Mouse (Mus musculus) kidney, postnatal 0 days (tissue): Measurements from ENCODE around the gene Adam15. TPM values are rescaled to one million over a fixed set of nuclear protein-coding genes. Genes with fewer than 3 reads are reported as not detected.

ENCODE experiments used
- ATAC-seq: fragments of 200-750 bp; cut with Nextera tagmentation; replicated peaks from 2 replicates; pipeline ENCODE4 v1.8.0; 2017; ENCODE audit warnings: low read depth, moderate number of reproducible peaks, moderate TSS enrichment, moderate library complexity; ENCODE audit not compliant: low FRiP score
- DNase-seq: peaks from one replicate; pipeline ENCODE4 v3.0.0-alpha.2; 2016; ENCODE audit warnings: low spot score
- H3K27ac ChIP-seq: fragments of 300-500 bp; sonication (generic); 2 replicates; pipeline ENCODE4 v1.5.1; 2014; ENCODE audit warnings: mild to moderate bottlenecking
- H3K27me3 ChIP-seq: fragments of 300-500 bp; sonication (generic); 2 replicates; pipeline ENCODE4 v1.6.1; 2014; ENCODE audit warnings: low read length, mixed read lengths; ENCODE audit not compliant: insufficient read depth
- H3K36me3 ChIP-seq: fragments of 300-500 bp; sonication (generic); 2 replicates; pipeline ENCODE4 v1.6.1; 2014; ENCODE audit warnings: low read length, mixed read lengths; ENCODE audit not compliant: insufficient read depth
- H3K4me1 ChIP-seq: fragments of 300-500 bp; sonication (generic); replicated peaks from 2 replicates; pipeline ENCODE4 v1.6.1; 2014; ENCODE audit warnings: antibody characterized with exemption, low read length, mixed read lengths; ENCODE audit not compliant: insufficient read depth
- H3K4me2 ChIP-seq: fragments of 300-500 bp; sonication (generic); 2 replicates; pipeline ENCODE4 v1.6.1; 2014; ENCODE audit warnings: mild to moderate bottlenecking, low read length, moderate library complexity, mixed read lengths
- H3K4me3 ChIP-seq: fragments of 300-500 bp; sonication (generic); replicated peaks from 2 replicates; pipeline ENCODE4 v1.5.1; 2014; ENCODE audit warnings: low read depth, low read length
- H3K9ac ChIP-seq: fragments of 300-500 bp; sonication (generic); 2 replicates; pipeline ENCODE4 v1.6.1; 2014; ENCODE audit warnings: low read depth, low read length
- H3K9me3 ChIP-seq: fragments of 300-500 bp; sonication (generic); replicated peaks from 2 replicates; pipeline ENCODE4 v1.6.1; 2016; ENCODE audit warnings: low read length, inconsistent platforms, mixed read lengths
- CTCF ChIP-seq: IDR thresholded peaks from 2 replicates; pipeline ENCODE4 v1.5.1; 2016; ENCODE audit warnings: antibody characterized with exemption, low read depth, mild to moderate bottlenecking, moderate library complexity
- WGBS: fragments of 180-500 bp; shearing (Covaris S2); extraction: QIAGEN DNeasy Blood & Tissue Kit; methylation state at CpG from one replicate; pipeline ENCODE4 v1.1.7; 2014; 5-methylcytosine and 5-hydroxymethylcytosine counted together
- polyA plus RNA-seq: library from polyadenylated mRNA; unstranded; fragments of >200 nt; fragmentation: Nextera tagmentation; extraction: Ambion mirVana; gene quantifications from 2 replicates; pipeline ENCODE4 v1.2.1, GENCODE M21; 2015

Adam15 gene
- polyA plus RNA-seq, 1 experiment from 2014 or later, result 85.4 TPM

DNA sequence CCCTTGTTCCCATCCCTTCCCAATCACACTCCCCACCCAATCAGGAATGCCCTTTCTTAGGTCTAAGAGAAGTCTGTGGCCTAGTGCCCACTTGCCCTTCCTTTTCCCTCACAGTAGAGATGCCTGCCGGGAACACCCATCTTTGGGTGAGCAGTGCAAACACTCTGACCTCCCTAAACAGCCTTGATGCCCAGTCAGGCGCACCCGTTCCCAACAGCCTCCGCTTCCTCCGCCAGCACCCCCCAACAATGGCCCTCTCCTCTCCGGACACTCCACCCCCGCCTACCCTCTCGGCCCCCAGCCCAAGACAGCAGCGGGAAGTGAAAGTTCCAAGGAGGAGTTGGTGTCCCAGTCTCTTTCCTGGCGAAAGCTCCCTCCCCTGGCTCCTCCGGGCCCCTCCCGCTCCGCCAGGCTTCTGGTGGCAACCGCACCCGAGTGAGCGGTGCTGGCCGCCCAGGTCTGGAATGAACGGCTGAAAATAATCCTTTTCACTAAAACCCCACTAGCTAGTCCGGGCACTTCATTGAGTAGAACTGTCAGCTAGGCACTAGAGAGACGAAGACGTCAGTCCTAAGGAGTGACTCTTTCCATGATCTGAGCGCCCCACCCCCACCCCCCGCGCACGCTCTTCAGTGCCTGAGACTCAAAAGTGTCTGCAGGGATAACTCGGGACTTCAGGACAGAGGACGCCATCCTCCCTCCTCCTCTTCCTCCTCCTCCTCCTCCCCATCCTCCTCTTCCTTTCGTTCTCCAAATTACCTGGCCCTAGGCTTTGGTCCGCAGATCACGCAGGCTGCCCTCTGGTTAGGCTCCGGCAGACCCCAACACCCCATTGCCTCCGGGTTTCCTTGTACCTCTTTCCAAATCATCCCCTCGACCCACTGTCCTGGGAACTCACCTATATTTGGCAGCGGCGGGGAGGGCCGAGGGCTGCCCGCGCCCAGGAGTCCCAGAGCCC lies 606 bp downstream of the Adam15 start:
- H3K4me2 ChIP-seq, result peak overlapping the region; percentile 97
- no peaks in the 10 kb centered on the region for H3K9me3 ChIP-seq
- H3K36me3 ChIP-seq, result peaks cover 8% of the 10 kb centered on the region
- peak overlapping the region; percentile 75 for H3K27ac ChIP-seq
- peaks cover 6% of the 10 kb centered on the region; the same call in 1 of the 2 replicates for H3K4me1 ChIP-seq
- ATAC-seq (peak; percentile 47), DNase-seq (peak; percentile 50)
- WGBS, result 1% methylated on average over 38 of the region's 38 CpGs
- peak overlapping the region; percentile 61 for H3K9ac ChIP-seq
- peak overlapping the region; percentile 75 for H3K4me3 ChIP-seq
- no peaks in the 10 kb centered on the region for H3K27me3 ChIP-seq
- no peak for TF ChIP-seq CTCF

DNA sequence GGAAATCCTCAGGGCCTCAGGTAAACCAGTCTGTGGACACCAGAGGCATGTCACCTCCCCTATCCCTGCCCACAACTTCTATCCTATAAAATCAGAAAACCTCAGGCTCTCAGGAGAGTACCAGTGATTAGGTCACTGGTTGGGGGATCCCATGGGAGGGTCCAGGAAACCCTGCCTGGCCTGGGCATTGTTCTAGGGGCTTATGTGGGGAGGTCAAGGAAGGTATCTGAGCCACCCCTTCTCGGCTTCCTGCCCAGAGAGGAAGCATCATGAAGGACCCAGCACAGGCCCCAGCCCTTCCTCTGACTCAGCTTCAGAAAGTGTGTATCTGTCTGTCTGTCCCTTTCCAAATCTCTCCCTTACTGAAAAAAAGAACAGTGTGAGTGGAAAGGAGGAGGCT lies 1.9 kb downstream of the Adam15 start:
- peak overlapping the region; percentile 97; the same call in 1 of the 2 replicates for H3K4me2 ChIP-seq
- peaks cover 17% of the 10 kb centered on the region for H3K36me3 ChIP-seq
- TF ChIP-seq CTCF, result no peak
- H3K9ac ChIP-seq, result no peak overlapping the region
- peaks cover 6% of the 10 kb centered on the region; the same call in 1 of the 2 replicates for H3K4me1 ChIP-seq
- H3K27me3 ChIP-seq, result no peaks in the 10 kb centered on the region
- WGBS, result 74% methylated on average over 1 of the region's 1 CpGs
- DNase-seq (no peak), ATAC-seq (no peak)
- H3K27ac ChIP-seq, result no peak overlapping the region
- H3K9me3 ChIP-seq, result no peaks in the 10 kb centered on the region
- no peak overlapping the region for H3K4me3 ChIP-seq

DNA sequence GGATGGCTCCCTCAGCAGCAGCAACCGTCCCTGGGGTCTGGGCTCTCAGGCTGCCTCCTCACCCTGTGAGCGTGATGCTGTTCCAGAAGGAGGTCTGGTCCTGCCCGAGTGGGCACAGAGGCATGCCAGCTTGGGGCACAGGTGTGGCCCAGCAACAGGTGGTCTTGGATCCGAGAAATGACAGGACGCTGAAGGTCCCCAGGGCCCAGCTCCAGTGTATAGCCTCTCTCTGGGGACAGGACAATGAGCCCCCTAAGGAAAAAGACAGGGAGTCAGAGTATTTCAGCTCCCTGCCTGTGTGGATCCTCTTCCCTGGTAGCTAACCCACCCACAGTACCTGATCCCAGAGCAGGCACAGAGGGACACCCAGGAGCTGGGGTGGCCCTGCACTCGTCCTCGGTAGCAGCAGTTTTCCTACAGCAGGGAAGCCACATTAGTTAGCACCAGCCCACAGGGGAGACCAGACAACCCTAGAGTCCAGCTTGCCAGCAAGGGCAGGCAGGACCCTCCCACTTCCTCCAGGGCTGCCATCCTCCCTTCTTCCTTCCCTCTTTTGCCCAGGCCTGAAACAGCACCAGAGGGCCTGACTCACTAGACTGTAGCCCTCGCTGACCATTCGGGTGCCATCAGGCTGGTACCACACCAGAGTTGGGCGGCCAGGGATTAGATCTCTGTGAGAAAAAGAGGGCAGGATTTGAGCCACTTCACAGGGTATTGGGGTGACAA lies 2.8 kb downstream of the Adam15 start:
- Histone ChIP-seq H3K4me1 (peaks cover 6% of the 10 kb centered on the region; the same call in 1 of the 2 replicates), H3K9me3 (no peaks in the 10 kb centered on the region), H3K27me3 (no peaks in the 10 kb centered on the region), H3K27ac (no peak overlapping the region), H3K9ac (no peak overlapping the region), H3K4me2 (peak overlapping the region; percentile 10; the same call in 1 of the 2 replicates), H3K36me3 (peaks cover 17% of the 10 kb centered on the region), H3K4me3 (no peak overlapping the region)
- 81% methylated on average over 10 of the region's 10 CpGs for WGBS
- TF ChIP-seq CTCF, result no peak
- DNase-seq (no peak), ATAC-seq (no peak)

DNA sequence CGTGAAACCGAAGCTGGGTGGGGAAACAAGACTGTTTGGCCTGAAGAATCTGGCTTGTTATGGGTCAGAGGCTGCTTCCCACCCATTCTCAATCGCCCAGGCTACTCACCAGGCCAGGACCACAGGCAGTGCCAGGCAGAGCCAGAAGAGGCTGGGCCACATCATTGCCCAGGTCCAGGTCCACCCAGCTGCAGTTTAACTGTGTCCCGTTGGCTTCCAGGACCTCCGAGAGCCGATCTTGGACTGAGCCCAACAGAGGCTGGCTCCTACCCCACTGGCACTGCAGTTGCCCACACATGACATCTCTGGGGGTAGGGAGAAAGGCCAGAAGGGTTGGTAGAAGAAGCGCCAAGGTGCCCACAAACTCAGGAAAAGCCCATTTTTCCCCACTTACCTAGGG lies 6.5 kb downstream of the Adam15 start:
- no peak overlapping the region for H3K4me2 ChIP-seq
- H3K27ac ChIP-seq, result no peak overlapping the region
- TF ChIP-seq CTCF, result no peak
- DNase-seq, result no peak
- no peak for ATAC-seq
- H3K9ac ChIP-seq, result no peak overlapping the region
- H3K27me3 ChIP-seq, result no peaks in the 10 kb centered on the region
- peaks cover 17% of the 10 kb centered on the region for H3K36me3 ChIP-seq
- 82% methylated on average over 7 of the region's 7 CpGs for WGBS
- H3K4me1 ChIP-seq, result peaks cover 2% of the 10 kb centered on the region
- no peaks in the 10 kb centered on the region for H3K9me3 ChIP-seq
- no peak overlapping the region for H3K4me3 ChIP-seq

DNA sequence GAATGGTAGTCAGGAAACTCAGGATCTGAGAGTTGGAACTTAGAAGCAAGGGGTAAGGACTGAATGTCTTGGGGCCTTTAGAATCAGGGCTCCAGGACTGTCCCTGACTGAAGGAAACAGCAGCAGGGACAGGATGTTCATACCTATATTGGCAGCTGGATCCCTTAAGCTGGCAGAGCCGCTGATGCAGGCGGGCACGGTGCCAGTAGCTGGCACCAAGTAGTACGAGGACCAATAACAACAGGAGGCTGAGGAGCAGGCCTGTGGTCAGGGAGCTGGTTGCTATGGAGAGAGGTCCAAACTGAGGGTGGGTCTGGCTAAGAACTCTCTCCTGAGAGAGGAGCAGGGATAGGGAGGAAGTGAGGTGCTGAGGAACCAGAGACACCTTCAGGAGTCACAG lies 8.0 kb downstream of the Adam15 start:
- H3K4me2 ChIP-seq, result no peak overlapping the region
- 88% methylated on average over 4 of the region's 4 CpGs for WGBS
- no peak for ATAC-seq
- H3K9me3 ChIP-seq, result no peaks in the 10 kb centered on the region
- DNase-seq, result no peak
- H3K4me3 ChIP-seq, result no peak overlapping the region
- no peak overlapping the region for H3K27ac ChIP-seq
- H3K27me3 ChIP-seq, result no peaks in the 10 kb centered on the region
- H3K4me1 ChIP-seq, result peaks cover 5% of the 10 kb centered on the region
- peaks cover 17% of the 10 kb centered on the region for H3K36me3 ChIP-seq
- TF ChIP-seq CTCF, result no peak
- no peak overlapping the region for H3K9ac ChIP-seq

DNA sequence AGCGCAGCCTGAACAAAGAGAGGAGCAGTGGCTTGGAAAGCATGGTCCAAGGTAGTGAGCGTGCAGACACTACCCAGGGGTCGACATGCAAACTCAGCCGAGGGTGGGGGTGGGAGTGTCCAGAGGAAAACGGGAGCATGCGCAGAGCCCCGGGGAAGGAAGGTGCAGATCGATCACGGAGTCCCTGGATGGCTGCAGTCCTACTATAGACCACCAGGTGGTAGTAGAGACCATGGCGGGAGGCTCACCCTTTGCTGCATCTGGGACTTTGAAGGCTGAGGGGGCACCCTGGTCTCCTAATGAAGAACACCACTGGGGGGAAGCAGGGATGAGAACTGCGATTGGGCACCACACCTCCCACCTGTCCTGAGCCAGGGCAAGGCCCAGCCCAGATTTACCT lies 9.3 kb downstream of the Adam15 start:
- Histone ChIP-seq H3K36me3 (peaks cover 16% of the 10 kb centered on the region), H3K27ac (no peak overlapping the region), H3K4me3 (no peak overlapping the region), H3K9ac (no peak overlapping the region), H3K9me3 (no peaks in the 10 kb centered on the region), H3K4me1 (peaks cover 5% of the 10 kb centered on the region), H3K4me2 (peak overlapping the region; percentile 50), H3K27me3 (no peaks in the 10 kb centered on the region)
- 4% methylated on average over 11 of the region's 11 CpGs for WGBS
- ATAC-seq (no peak), DNase-seq (peak; percentile 78)
- TF ChIP-seq CTCF, result peak; percentile 97
